Comparison of ENCODE assay signal across 10 mouse cellular contexts in the genomic region with DNA sequence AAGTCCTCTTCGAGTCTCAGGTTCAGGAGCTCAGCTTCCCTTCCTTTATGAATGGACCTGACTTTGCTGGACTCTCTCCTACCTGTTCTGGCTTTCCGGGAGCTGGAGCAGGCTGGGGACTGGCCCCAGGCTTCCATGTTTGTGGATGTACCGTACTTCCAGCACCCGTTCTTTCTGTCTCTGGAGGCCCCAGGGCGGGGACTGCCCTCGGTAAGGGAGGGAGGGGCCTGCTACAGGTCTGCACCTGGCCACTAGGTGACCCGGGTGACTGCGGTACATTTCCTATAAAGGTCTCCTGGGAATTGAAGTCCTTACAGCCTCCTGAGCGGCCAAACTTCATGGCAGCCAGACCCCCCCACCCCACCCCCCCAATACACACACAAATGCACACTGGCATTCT. TPM values are rescaled to one million over a fixed set of nuclear protein-coding genes. Genes with fewer than 3 reads are reported as not detected.
DNase-seq lines count a peak whose midpoint lies in the region; ATAC-seq and TF ChIP-seq lines count a peak whose summit lies in the region.
"Had no signal": no experiment of that assay in that cellular context is flagged by ENCODE, and none has a peak within 500 bp of the region (broad histone marks: within the 10 kb centered on the region; RNA-seq: fewer than 3 reads in every experiment).

A gene (minus strand): TSS at position 212 of the 400 bp plus-strand sequence.

- peaks cover 36% of the 10 kb centered on the region for H3K36me3 ChIP-seq in limb, embryonic 13.5 days
- H3K36me3 ChIP-seq in limb, embryonic 10.5 days = peaks cover 19% of the 10 kb centered on the region
- 0 out of 2 replicates have a peak, but pooled peaks cover 2% of the 10 kb centered on the region for H3K36me3 ChIP-seq in intestine, embryonic 15.5 days
- no peaks in the 10 kb centered on the region for H3K36me3 ChIP-seq in liver, postnatal 0 days (replicated peaks; ENCODE audit: insufficient read depth, low read length)
- no peaks in the 10 kb centered on the region; the same call in 1 of the 2 replicates for H3K36me3 ChIP-seq in forebrain, embryonic 12.5 days (replicated peaks)

- no peak for ATAC-seq in limb, embryonic 13.5 days (ENCODE audit: low FRiP score, low read depth)
- peak; percentile 88 for ATAC-seq in intestine, embryonic 15.5 days
- ATAC-seq in liver, postnatal 0 days = peak; percentile 61; the same call in 1 of the 2 replicates
- no peak for ATAC-seq in forebrain, embryonic 12.5 days (ENCODE audit: low FRiP score)

- no peak within 1 kb of the TSS for H3K4me2 ChIP-seq in limb, embryonic 13.5 days (replicated peaks)
- peak within 1 kb of the TSS; percentile 55 for H3K4me2 ChIP-seq in intestine, embryonic 15.5 days (replicated peaks)
- H3K4me2 ChIP-seq in liver, postnatal 0 days (ENCODE audit: low read depth, low read length) = peak within 1 kb of the TSS; percentile 18; the same call in 1 of the 2 replicates
- no peak within 1 kb of the TSS for H3K4me2 ChIP-seq in forebrain, embryonic 12.5 days

- no peaks in the 10 kb centered on the region for H3K9me3 ChIP-seq in limb, embryonic 13.5 days
- H3K9me3 ChIP-seq in limb, embryonic 10.5 days (replicated peaks) = no peaks in the 10 kb centered on the region
- no peaks in the 10 kb centered on the region for H3K9me3 ChIP-seq in intestine, embryonic 15.5 days
- H3K9me3 ChIP-seq in liver, postnatal 0 days (ENCODE audit: low read length) = no peaks in the 10 kb centered on the region
- no peaks in the 10 kb centered on the region for H3K9me3 ChIP-seq in forebrain, embryonic 12.5 days

- H3K27ac ChIP-seq in limb, embryonic 13.5 days = no peak within 1 kb of the TSS
- no peak within 1 kb of the TSS for H3K27ac ChIP-seq in limb, embryonic 10.5 days
- H3K27ac ChIP-seq in intestine, embryonic 15.5 days = peak within 1 kb of the TSS; percentile 71
- 0 out of 2 replicates have a peak within 1 kb of the TSS, but pooled peaks have one; percentile 16 for H3K27ac ChIP-seq in liver, postnatal 0 days (ENCODE audit: low read depth)
- no peak within 1 kb of the TSS for H3K27ac ChIP-seq in forebrain, embryonic 12.5 days
- H3K27ac ChIP-seq: heart, adult 2 months; liver, embryonic 14.5 days had no signal

- peak within 1 kb of the TSS; percentile 25; the same call in 1 of the 2 replicates for H3K9ac ChIP-seq in limb, embryonic 13.5 days
- H3K9ac ChIP-seq in intestine, embryonic 15.5 days = peak within 1 kb of the TSS; percentile 49
- no peak within 1 kb of the TSS; the same call in 1 of the 2 replicates for H3K9ac ChIP-seq in liver, postnatal 0 days (replicated peaks)
- H3K9ac ChIP-seq in forebrain, embryonic 12.5 days = no peak within 1 kb of the TSS
- H3K9ac ChIP-seq: liver, embryonic 14.5 days had no signal

- no peak within 1 kb of the TSS for H3K4me3 ChIP-seq in limb, embryonic 13.5 days
- H3K4me3 ChIP-seq in limb, embryonic 10.5 days = no peak within 1 kb of the TSS
- H3K4me3 ChIP-seq in intestine, embryonic 15.5 days (replicated peaks) = peak within 1 kb of the TSS; percentile 39
- H3K4me3 ChIP-seq in liver, postnatal 0 days (ENCODE audit: low read depth, low read length) = no peak within 1 kb of the TSS
- no peak within 1 kb of the TSS for H3K4me3 ChIP-seq in forebrain, embryonic 12.5 days (replicated peaks)
- H3K4me3 ChIP-seq: heart, adult 2 months had no signal

- no peaks in the 10 kb centered on the region for H3K27me3 ChIP-seq in limb, embryonic 13.5 days
- H3K27me3 ChIP-seq in limb, embryonic 10.5 days (ENCODE audit: low read depth, poor library complexity, severe bottlenecking) = no peaks in the 10 kb centered on the region
- no peaks in the 10 kb centered on the region for H3K27me3 ChIP-seq in intestine, embryonic 15.5 days (replicated peaks)
- H3K27me3 ChIP-seq in liver, postnatal 0 days (ENCODE audit: insufficient read depth, low read length) = no peaks in the 10 kb centered on the region
- H3K27me3 ChIP-seq in forebrain, embryonic 12.5 days = no peaks in the 10 kb centered on the region

- DNase-seq in limb, embryonic 10.5 days (ENCODE audit: low spot score) = no peak
- peak; percentile 27 for DNase-seq in liver, postnatal 0 days
- DNase-seq in urinary bladder, postnatal 14 days (ENCODE audit: low spot score) = peak; percentile 75
- DNase-seq in left cerebral cortex, adult 18-20 months (ENCODE audit: low spot score in 2 of 2) = no peak
- DNase-seq in gastrocnemius, adult 8-10 months (ENCODE audit: low spot score in 2 of 2) = no peak
- DNase-seq: heart, adult 2 months had no signal

- 44% methylated on average over 9 of the region's 9 CpGs for WGBS in limb, embryonic 13.5 days
- WGBS in limb, embryonic 10.5 days = 46% methylated on average over 9 of the region's 9 CpGs
- 47% methylated on average over 9 of the region's 9 CpGs for WGBS in intestine, embryonic 15.5 days
- 59% methylated on average over 9 of the region's 9 CpGs for WGBS in liver, postnatal 0 days (ENCODE audit: insufficient replicate concordance)
- 52% methylated on average over 9 of the region's 9 CpGs for WGBS in forebrain, embryonic 12.5 days

- no peaks in the 10 kb centered on the region for H3K4me1 ChIP-seq in limb, embryonic 13.5 days
- no peaks in the 10 kb centered on the region for H3K4me1 ChIP-seq in limb, embryonic 10.5 days
- H3K4me1 ChIP-seq in intestine, embryonic 15.5 days (replicated peaks) = no peaks in the 10 kb centered on the region
- no peaks in the 10 kb centered on the region for H3K4me1 ChIP-seq in liver, postnatal 0 days (ENCODE audit: insufficient read depth)
- no peaks in the 10 kb centered on the region for H3K4me1 ChIP-seq in forebrain, embryonic 12.5 days

- no peak for TF ChIP-seq EP300 in liver, postnatal 0 days (IDR thresholded peaks at IDR 0.05; ENCODE audit: low read depth)

- TF ChIP-seq CTCF in liver, postnatal 0 days (IDR thresholded peaks at IDR 0.05; ENCODE audit: low read depth) = no peak

RNA-seq across cellular contexts. Expression of the gene that starts here (rescaled TPM):
- polyA plus RNA-seq in limb, embryonic 13.5 days (2015; fragmentation: Nextera tagmentation; extraction: Ambion mirVana) = 5.7 and 6.2 TPM in 2 replicates
- 4.2 and 5.0 TPM in 2 replicates for polyA plus RNA-seq in limb, embryonic 10.5 days (2016; fragmentation: Nextera tagmentation; extraction: Ambion mirVana)
- 73.4 and 82.6 TPM in 2 replicates for polyA plus RNA-seq in intestine, embryonic 15.5 days (2015; fragmentation: Nextera tagmentation; extraction: Ambion mirVana)
- 4.7 and 5.0 TPM in 2 replicates for polyA plus RNA-seq in liver, postnatal 0 days (2015; fragmentation: Nextera tagmentation; extraction: Ambion mirVana)
- total RNA-seq in left cerebral cortex, adult 18-20 months (2021) = 10 to 100 TPM in 1 of 2 experiments, 1 to 10 TPM in 1; 7.9 to 10.8 TPM
- polyA plus RNA-seq in forebrain, embryonic 12.5 days (2016; fragmentation: Nextera tagmentation; extraction: Ambion mirVana) = 2.9 and 3.1 TPM in 2 replicates
- under 1 TPM in 3 of 4 experiments, not detected in 1; 0.27 to 0.97 (median 0.40) TPM for total RNA-seq in gastrocnemius, adult 8-10 months (2022)

Comparison
In these comparisons a context has a peak if more than half of its experiments do, and no peak if none do; other contexts are left out.
1. RNA of the gene that starts here (total RNA-seq): 7.9 to 10.8 TPM in left cerebral cortex, adult 18-20 months; 0.27 to 0.97 TPM in gastrocnemius, adult 8-10 months; every median in the first group is over 4 times any median in the second.
2. RNA of the gene that starts here (polyA plus RNA-seq): 73.4 to 82.6 TPM in intestine, embryonic 15.5 days; 5.7 to 6.2 TPM in limb, embryonic 13.5 days, 4.2 to 5.0 TPM in limb, embryonic 10.5 days, 4.7 to 5.0 TPM in liver, postnatal 0 days and 2.9 to 3.1 TPM in forebrain, embryonic 12.5 days; every median in the first group is over 10 times any median in the second.
3. ATAC-seq: peak in intestine, embryonic 15.5 days (single experiment) and liver, postnatal 0 days (single experiment); none in limb, embryonic 13.5 days (single experiment) and forebrain, embryonic 12.5 days (single experiment).
4. H3K27ac ChIP-seq: peak in intestine, embryonic 15.5 days (single experiment) and liver, postnatal 0 days (single experiment); none in limb, embryonic 13.5 days (single experiment), limb, embryonic 10.5 days (single experiment) and forebrain, embryonic 12.5 days (single experiment).
5. H3K4me2 ChIP-seq: peak in intestine, embryonic 15.5 days (single experiment) and liver, postnatal 0 days (single experiment); none in limb, embryonic 13.5 days (single experiment) and forebrain, embryonic 12.5 days (single experiment).
6. H3K9ac ChIP-seq: peak in limb, embryonic 13.5 days (single experiment) and intestine, embryonic 15.5 days (single experiment); none in liver, postnatal 0 days (single experiment) and forebrain, embryonic 12.5 days (single experiment).
7. DNase-seq: peak in liver, postnatal 0 days (single experiment) and urinary bladder, postnatal 14 days (single experiment); none in limb, embryonic 10.5 days (single experiment), left cerebral cortex, adult 18-20 months (0 of 2) and gastrocnemius, adult 8-10 months (0 of 2).